ENCODE assay signal across 8 mouse cellular contexts in genomic region chr17:32091364-32092240, GRCm38 (mm10). TPM values are rescaled to one million over a fixed set of nuclear protein-coding genes. Genes with fewer than 3 reads are reported as not detected.
A peak's percentile ranks its signal among the peaks of the same experiment; 100 is the strongest.
DNase-seq lines count a peak whose midpoint lies in the region; ATAC-seq and TF ChIP-seq lines count a peak whose summit lies in the region.
"Not testable (repeated sequence)": the region's sequence is repeated elsewhere in the genome, so short reads cannot be mapped to it uniquely, and the experiment has no call there.

No protein-coding gene starts in this region.

- H3K27me3 ChIP-seq in embryonic facial prominence, embryonic 10.5 days (replicated peaks; ENCODE audit: low read depth, poor library complexity, severe bottlenecking); intestine, postnatal 0 days (replicated peaks; ENCODE audit: control insufficient read depth, insufficient read depth, low read length); midbrain, embryonic 10.5 days (ENCODE audit: low read depth, poor library complexity, severe bottlenecking): not testable (repeated sequence)

- not testable (repeated sequence) for H3K9me3 ChIP-seq in embryonic facial prominence, embryonic 10.5 days; intestine, postnatal 0 days (ENCODE audit: control insufficient read depth)
- H3K9me3 ChIP-seq in midbrain, embryonic 10.5 days (replicated peaks) = peaks cover 15% of the 10 kb centered on the region; the same call in 1 of the 2 replicates

- DNase-seq in adrenal gland, adult (ENCODE audit: inconsistent age in 2 of 2, low spot score in 1 of 2) = peak; percentile 88 to 93
- peak; percentile 89 for DNase-seq in embryonic facial prominence, embryonic 10.5 days (ENCODE audit: low spot score)
- DNase-seq in left cerebral cortex, postnatal 4 days = peak; percentile 67
- peak; percentile 86 for DNase-seq in midbrain, embryonic 10.5 days (ENCODE audit: low spot score)
- DNase-seq in right cerebral cortex, postnatal 36 days (ENCODE audit: low spot score in 2 of 2) = peak; percentile 73 to 82
- peak; percentile 90 for DNase-seq in yolk sac, embryonic 10.5 days (ENCODE audit: low spot score)

- H3K27ac ChIP-seq in embryonic facial prominence, embryonic 10.5 days (replicated peaks) = peak overlapping the region; percentile 86
- peak overlapping the region; percentile 30; the same call in 1 of the 2 replicates for H3K27ac ChIP-seq in intestine, postnatal 0 days (ENCODE audit: low read depth, low read length)
- peak overlapping the region; percentile 82 for H3K27ac ChIP-seq in midbrain, embryonic 10.5 days (replicated peaks)

- H3K36me3 ChIP-seq in embryonic facial prominence, embryonic 10.5 days (replicated peaks); intestine, postnatal 0 days (ENCODE audit: control insufficient read depth, insufficient read depth); midbrain, embryonic 10.5 days: not testable (repeated sequence)

- H3K4me2 ChIP-seq in intestine, postnatal 0 days (replicated peaks; ENCODE audit: low read depth) = peak overlapping the region; percentile 58

- 14% methylated on average over 16 of the region's 16 CpGs for WGBS in embryonic facial prominence, embryonic 10.5 days
- 9% methylated on average over 14 of the region's 16 CpGs for WGBS in intestine, postnatal 0 days
- 12% methylated on average over 15 of the region's 16 CpGs for WGBS in midbrain, embryonic 10.5 days

- intact Hi-C loops in left cerebral cortex, postnatal 4 days (cut with DNase I) = not testable (repeated sequence)

- peaks cover 18% of the 10 kb centered on the region for H3K4me1 ChIP-seq in embryonic facial prominence, embryonic 10.5 days
- not testable (repeated sequence) for H3K4me1 ChIP-seq in intestine, postnatal 0 days (replicated peaks; ENCODE audit: control insufficient read depth, insufficient read depth, low read length)
- H3K4me1 ChIP-seq in midbrain, embryonic 10.5 days = peaks cover 19% of the 10 kb centered on the region

- H3K9ac ChIP-seq in intestine, postnatal 0 days (ENCODE audit: low read depth, low read length) = peak overlapping the region; percentile 31; the same call in 1 of the 2 replicates

- H3K4me3 ChIP-seq in embryonic facial prominence, embryonic 10.5 days = peak overlapping the region; percentile 51
- peak overlapping the region; percentile 20 for H3K4me3 ChIP-seq in intestine, postnatal 0 days (ENCODE audit: low read depth, low read length)
- H3K4me3 ChIP-seq in midbrain, embryonic 10.5 days = peak overlapping the region; percentile 50

- TF ChIP-seq CTCF in intestine, postnatal 0 days (IDR thresholded peaks at IDR 0.05; ENCODE audit: low read depth) = not testable (repeated sequence)

- peak; percentile 97 for ATAC-seq in granulocyte monocyte progenitor cell, adult 5-6 weeks (replicated peaks; ENCODE audit: poor library complexity, severe bottlenecking)
- ATAC-seq in intestine, postnatal 0 days = peak; percentile 91

RNA-seq across cellular contexts. Expression of gene Hsf2bp, which starts 55.5 kb away (rescaled TPM):
- 0.44 and 0.54 TPM in 2 replicates for polyA plus RNA-seq in embryonic facial prominence, embryonic 10.5 days (2016; fragmentation: Nextera tagmentation; extraction: Ambion mirVana)
- total RNA-seq in granulocyte monocyte progenitor cell, adult 5-6 weeks (2014; fragmentation: Nextera tagmentation) = not detected in 2 replicates
- not detected in 2 replicates for total RNA-seq in granulocyte monocyte progenitor cell, adult 5-6 weeks (2017)
- polyA plus RNA-seq in intestine, postnatal 0 days (2015; fragmentation: Nextera tagmentation; extraction: Ambion mirVana) = 4.1 and 5.3 TPM in 2 replicates
- 1 to 10 TPM; 1.4 to 1.6 TPM for total RNA-seq in left cerebral cortex, postnatal 4 days (2021)
- 0.47 and 0.68 TPM in 2 replicates for polyA plus RNA-seq in midbrain, embryonic 10.5 days (2016; fragmentation: Nextera tagmentation; extraction: Ambion mirVana)

RNA-seq across cellular contexts. Expression of gene Rrp1b, which starts 55.7 kb away (rescaled TPM):
- polyA plus RNA-seq in embryonic facial prominence, embryonic 10.5 days (2016; fragmentation: Nextera tagmentation; extraction: Ambion mirVana) = 109 and 122 TPM in 2 replicates
- 92.0 and 114 TPM in 2 replicates for total RNA-seq in granulocyte monocyte progenitor cell, adult 5-6 weeks (2014; fragmentation: Nextera tagmentation)
- total RNA-seq in granulocyte monocyte progenitor cell, adult 5-6 weeks (2017) = 46.6 and 47.0 TPM in 2 replicates
- polyA plus RNA-seq in intestine, postnatal 0 days (2015; fragmentation: Nextera tagmentation; extraction: Ambion mirVana) = 11.6 and 14.5 TPM in 2 replicates
- total RNA-seq in left cerebral cortex, postnatal 4 days (2021) = 10 to 100 TPM; 33.1 to 39.1 TPM
- 86.1 and 102 TPM in 2 replicates for polyA plus RNA-seq in midbrain, embryonic 10.5 days (2016; fragmentation: Nextera tagmentation; extraction: Ambion mirVana)

Comparison
In these comparisons a context has a peak if more than half of its experiments do, and no peak if none do; other contexts are left out.
1. Peak in every context shown above with its lines: DNase-seq, ATAC-seq, H3K4me3 ChIP-seq and H3K27ac ChIP-seq.
2. H3K27ac ChIP-seq: peak in every context shown above with its lines; median percentile 86 in embryonic facial prominence, embryonic 10.5 days; 82 in midbrain, embryonic 10.5 days; 30 in intestine, postnatal 0 days.